ENCODE assay signal across 21 mouse cellular contexts in the genomic region with DNA sequence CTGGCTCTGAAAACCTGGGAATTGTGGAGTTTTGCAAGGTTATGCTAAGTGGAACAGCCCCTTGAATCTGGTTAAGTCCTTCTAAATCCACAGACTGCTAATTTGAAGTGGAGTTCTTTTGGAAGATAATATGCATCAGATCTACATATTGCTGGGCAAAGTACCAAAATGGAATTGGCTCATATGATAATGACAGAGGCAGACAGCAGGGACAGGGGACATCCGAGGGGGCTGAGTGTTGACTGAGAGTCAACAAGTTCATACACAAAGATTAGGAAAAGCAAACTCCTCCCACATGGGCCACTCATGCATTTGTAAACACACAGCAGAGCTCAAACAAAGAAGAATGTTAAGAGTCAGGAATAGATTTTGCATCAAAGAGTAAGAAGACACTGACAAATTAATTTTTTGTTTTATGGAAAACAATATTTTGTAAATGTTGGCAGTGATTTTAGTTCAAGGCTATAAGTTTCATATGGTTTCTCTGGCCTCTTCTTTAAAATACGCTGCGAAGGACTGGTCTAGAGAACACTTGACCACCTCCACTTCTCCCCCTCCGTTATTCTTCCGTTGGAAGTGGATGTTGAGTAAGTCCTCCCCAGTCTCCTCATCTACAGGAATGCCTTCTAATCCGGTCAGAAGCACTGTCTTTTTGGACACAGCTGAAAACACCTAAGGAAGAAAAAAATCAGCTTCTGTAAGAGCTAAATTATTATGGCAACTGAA. TPM values are rescaled to one million over a fixed set of nuclear protein-coding genes. Genes with fewer than 3 reads are reported as not detected.
DNase-seq lines count a peak whose midpoint lies in the region; ATAC-seq and TF ChIP-seq lines count a peak whose summit lies in the region.
"Had no signal": no experiment of that assay in that cellular context is flagged by ENCODE, and none has a peak within 500 bp of the region (broad histone marks: within the 10 kb centered on the region; RNA-seq: fewer than 3 reads in every experiment).

No protein-coding gene starts in this region.

- H3K27ac ChIP-seq in embryonic facial prominence, embryonic 14.5 days (replicated peaks; ENCODE audit: low read depth, low read length) = no peak overlapping the region
- no peak overlapping the region for H3K27ac ChIP-seq in embryonic facial prominence, embryonic 10.5 days (replicated peaks)
- H3K27ac ChIP-seq in liver, postnatal 0 days (ENCODE audit: low read depth) = peak overlapping the region; percentile 16; the same call in 1 of the 2 replicates
- no peak overlapping the region for H3K27ac ChIP-seq in intestine, postnatal 0 days (ENCODE audit: low read depth, low read length)
- H3K27ac ChIP-seq: heart, embryonic 13.5 days; hindbrain, embryonic 15.5 days had no signal

- no peak for TF ChIP-seq EP300 in liver, postnatal 0 days (IDR thresholded peaks at IDR 0.05; ENCODE audit: low read depth)

- no peak for ATAC-seq in embryonic facial prominence, embryonic 14.5 days (ENCODE audit: low read depth)
- ATAC-seq in liver, postnatal 0 days = 0 out of 2 replicates have a peak, but pooled peaks have one; percentile 19
- peak; percentile 44 for ATAC-seq in CD4-positive, CD25-positive, alpha-beta regulatory T cell, adult 4 months
- ATAC-seq in megakaryocyte-erythroid progenitor cell, adult 5-6 weeks (replicated peaks; ENCODE audit: low FRiP score, low TSS enrichment, poor library complexity, severe bottlenecking) = peak; percentile 81
- ATAC-seq in intestine, postnatal 0 days = no peak

- H3K9ac ChIP-seq in embryonic facial prominence, embryonic 14.5 days (ENCODE audit: low read depth, low read length) = no peak overlapping the region
- no peak overlapping the region for H3K9ac ChIP-seq in liver, postnatal 0 days (replicated peaks)
- no peak overlapping the region for H3K9ac ChIP-seq in intestine, postnatal 0 days (ENCODE audit: low read depth, low read length)
- H3K9ac ChIP-seq: heart, embryonic 13.5 days; hindbrain, embryonic 15.5 days had no signal

- H3K4me2 ChIP-seq in embryonic facial prominence, embryonic 14.5 days (ENCODE audit: low read depth, low read length) = no peak overlapping the region
- no peak overlapping the region for H3K4me2 ChIP-seq in liver, postnatal 0 days (ENCODE audit: low read depth, low read length)
- no peak overlapping the region for H3K4me2 ChIP-seq in intestine, postnatal 0 days (replicated peaks; ENCODE audit: low read depth)
- H3K4me2 ChIP-seq: heart, embryonic 13.5 days; hindbrain, embryonic 15.5 days had no signal

- no peaks in the 10 kb centered on the region for H3K36me3 ChIP-seq in embryonic facial prominence, embryonic 14.5 days (ENCODE audit: control insufficient read depth, insufficient read depth, low read length)
- no peaks in the 10 kb centered on the region for H3K36me3 ChIP-seq in embryonic facial prominence, embryonic 10.5 days (replicated peaks)
- peaks cover 10% of the 10 kb centered on the region for H3K36me3 ChIP-seq in liver, postnatal 0 days (replicated peaks; ENCODE audit: insufficient read depth, low read length)
- peaks cover 10% of the 10 kb centered on the region for H3K36me3 ChIP-seq in intestine, postnatal 0 days (ENCODE audit: control insufficient read depth, insufficient read depth)
- H3K36me3 ChIP-seq: hindbrain, embryonic 15.5 days had no signal

- 78% methylated on average over 6 of the region's 6 CpGs for WGBS in embryonic facial prominence, embryonic 14.5 days
- 85% methylated on average over 6 of the region's 6 CpGs for WGBS in embryonic facial prominence, embryonic 10.5 days
- WGBS in liver, postnatal 0 days (ENCODE audit: insufficient replicate concordance) = 75% methylated on average over 6 of the region's 6 CpGs
- WGBS in intestine, postnatal 0 days = 53% methylated on average over 6 of the region's 6 CpGs

- DNase-seq in embryonic facial prominence, embryonic 14.5 days (ENCODE audit: low spot score) = peak; percentile 64
- no peak for DNase-seq in embryonic facial prominence, embryonic 10.5 days (ENCODE audit: low spot score)
- DNase-seq in liver, postnatal 0 days = no peak
- DNase-seq in liver = no peak
- no peak for DNase-seq in gastrocnemius, adult 18-20 months (ENCODE audit: low spot score)
- DNase-seq: adrenal gland, postnatal 36 days; cerebellum, adult 18-20 months; cerebellum, postnatal 25 days; gastrocnemius, postnatal 14 days; heart, adult 18-20 months; kidney, adult 18-20 months; kidney, postnatal 14 days; left cerebral cortex, postnatal 4 days; lung, adult 18-20 months; thymus, postnatal 36 days had no signal

- TF ChIP-seq CTCF in liver, postnatal 0 days (IDR thresholded peaks at IDR 0.05; ENCODE audit: low read depth) = no peak
- no peak for TF ChIP-seq CTCF in intestine, postnatal 0 days (IDR thresholded peaks at IDR 0.05; ENCODE audit: low read depth)

- no peaks in the 10 kb centered on the region for H3K27me3 ChIP-seq in embryonic facial prominence, embryonic 14.5 days (replicated peaks; ENCODE audit: control insufficient read depth, insufficient read depth, low read length)
- H3K27me3 ChIP-seq in embryonic facial prominence, embryonic 10.5 days (replicated peaks; ENCODE audit: low read depth, poor library complexity, severe bottlenecking) = no peaks in the 10 kb centered on the region
- no peaks in the 10 kb centered on the region for H3K27me3 ChIP-seq in liver, postnatal 0 days (ENCODE audit: insufficient read depth, low read length)
- no peaks in the 10 kb centered on the region for H3K27me3 ChIP-seq in intestine, postnatal 0 days (replicated peaks; ENCODE audit: control insufficient read depth, insufficient read depth, low read length)
- H3K27me3 ChIP-seq: heart, embryonic 13.5 days; hindbrain, embryonic 15.5 days had no signal

- H3K4me1 ChIP-seq in embryonic facial prominence, embryonic 14.5 days (ENCODE audit: control insufficient read depth, insufficient read depth, low read length) = no peaks in the 10 kb centered on the region
- no peaks in the 10 kb centered on the region for H3K4me1 ChIP-seq in embryonic facial prominence, embryonic 10.5 days
- no peaks in the 10 kb centered on the region for H3K4me1 ChIP-seq in liver, postnatal 0 days (ENCODE audit: insufficient read depth)
- no peaks in the 10 kb centered on the region for H3K4me1 ChIP-seq in intestine, postnatal 0 days (replicated peaks; ENCODE audit: control insufficient read depth, insufficient read depth, low read length)
- H3K4me1 ChIP-seq: heart, embryonic 13.5 days; hindbrain, embryonic 15.5 days had no signal

- H3K9me3 ChIP-seq in embryonic facial prominence, embryonic 14.5 days (ENCODE audit: control insufficient read depth, low read length) = 0 out of 2 replicates have a peak, but pooled peaks cover 3% of the 10 kb centered on the region
- H3K9me3 ChIP-seq in embryonic facial prominence, embryonic 10.5 days = peaks cover 4% of the 10 kb centered on the region; the same call in 1 of the 2 replicates
- no peaks in the 10 kb centered on the region for H3K9me3 ChIP-seq in liver, postnatal 0 days (ENCODE audit: low read length)
- H3K9me3 ChIP-seq in intestine, postnatal 0 days (ENCODE audit: control insufficient read depth) = no peaks in the 10 kb centered on the region
- H3K9me3 ChIP-seq: hindbrain, embryonic 15.5 days had no signal

- H3K4me3 ChIP-seq in embryonic facial prominence, embryonic 14.5 days (ENCODE audit: low read depth, low read length) = no peak overlapping the region
- no peak overlapping the region for H3K4me3 ChIP-seq in embryonic facial prominence, embryonic 10.5 days
- no peak overlapping the region for H3K4me3 ChIP-seq in liver, postnatal 0 days (ENCODE audit: low read depth, low read length)
- H3K4me3 ChIP-seq in intestine, postnatal 0 days (ENCODE audit: low read depth, low read length) = no peak overlapping the region
- H3K4me3 ChIP-seq: erythroblast, embryonic 14.5 days; heart, embryonic 13.5 days; hindbrain, embryonic 15.5 days had no signal

RNA-seq across cellular contexts. Expression of a gene that starts 13.3 kb away (rescaled TPM):
- 12.6 and 14.3 TPM in 2 replicates for polyA plus RNA-seq in embryonic facial prominence, embryonic 14.5 days (2014; fragmentation: Nextera tagmentation; extraction: Ambion mirVana)
- polyA plus RNA-seq in embryonic facial prominence, embryonic 10.5 days (2016; fragmentation: Nextera tagmentation; extraction: Ambion mirVana) = 7.8 and 7.9 TPM in 2 replicates
- polyA plus RNA-seq in liver, postnatal 0 days (2015; fragmentation: Nextera tagmentation; extraction: Ambion mirVana) = 11.9 and 12.1 TPM in 2 replicates
- 10 to 100 TPM; 35.3 to 35.7 TPM for polyA plus RNA-seq in CD4-positive, CD25-positive, alpha-beta regulatory T cell, adult 4 months (2017; shearing (Covaris generic))
- total RNA-seq in megakaryocyte-erythroid progenitor cell, adult 5-6 weeks (2014; fragmentation: Nextera tagmentation) = 82.4 and 84.5 TPM in 2 replicates
- 56.6 and 63.1 TPM in 2 replicates for total RNA-seq in megakaryocyte-erythroid progenitor cell, adult 5-6 weeks (2017)
- 1 to 10 TPM in 1 of 2 experiments, under 1 TPM in 1; 0.75 to 1.5 TPM for total RNA-seq in gastrocnemius, adult 18-20 months (2021)
- 5.1 and 5.5 TPM in 2 replicates for polyA plus RNA-seq in intestine, postnatal 0 days (2015; fragmentation: Nextera tagmentation; extraction: Ambion mirVana)

RNA-seq across cellular contexts. Expression of a gene that starts 25.0 kb away (rescaled TPM):
- 12.9 and 16.8 TPM in 2 replicates for polyA plus RNA-seq in embryonic facial prominence, embryonic 14.5 days (2014; fragmentation: Nextera tagmentation; extraction: Ambion mirVana)
- polyA plus RNA-seq in embryonic facial prominence, embryonic 10.5 days (2016; fragmentation: Nextera tagmentation; extraction: Ambion mirVana) = 4.4 and 6.1 TPM in 2 replicates
- 23.0 and 26.7 TPM in 2 replicates for polyA plus RNA-seq in liver, postnatal 0 days (2015; fragmentation: Nextera tagmentation; extraction: Ambion mirVana)
- 100 to 1,000 TPM; 158 to 170 TPM for polyA plus RNA-seq in CD4-positive, CD25-positive, alpha-beta regulatory T cell, adult 4 months (2017; shearing (Covaris generic))
- total RNA-seq in megakaryocyte-erythroid progenitor cell, adult 5-6 weeks (2014; fragmentation: Nextera tagmentation) = 27.6 and 40.1 TPM in 2 replicates
- 39.1 and 102 TPM in 2 replicates for total RNA-seq in megakaryocyte-erythroid progenitor cell, adult 5-6 weeks (2017)
- 1 to 10 TPM; 2.4 to 3.1 TPM for total RNA-seq in gastrocnemius, adult 18-20 months (2021)
- polyA plus RNA-seq in intestine, postnatal 0 days (2015; fragmentation: Nextera tagmentation; extraction: Ambion mirVana) = 84.6 and 86.7 TPM in 2 replicates
- polyA plus RNA-seq: erythroblast, embryonic 14.5 days had no signal

Comparison
In these comparisons a context has a peak if more than half of its experiments do, and no peak if none do; other contexts are left out.
1. ATAC-seq: peak in liver, postnatal 0 days (single experiment), CD4-positive, CD25-positive, alpha-beta regulatory T cell, adult 4 months (single experiment) and megakaryocyte-erythroid progenitor cell, adult 5-6 weeks (single experiment); none in embryonic facial prominence, embryonic 14.5 days (single experiment) and intestine, postnatal 0 days (single experiment).